Mouse (Mus musculus): Measurements from ENCODE around the gene Sept9.

- TF ChIP-seq TAL1 (IDR thresholded peaks at IDR 0.05; ENCODE audit: low read length) = no peak
- TF ChIP-seq GATA1 (IDR thresholded peaks at IDR 0.05; ENCODE audit: low read length) = no peak
Measured at GRCm38 (mm10) chr11:117409331-117409730, 209.9 kb downstream of the Sept9 start.
